Mouse (Mus musculus) megakaryocyte, adult 5-6 weeks (primary cell): ENCODE results near the gene Gcn1l1. TPM values are rescaled to one million over a fixed set of nuclear protein-coding genes. Genes with fewer than 3 reads are reported as not detected.

Experiments used
- ATAC-seq: 2 replicates; pipeline ENCODE4 v1.8.0; 2016; ENCODE audit warnings: mild to moderate bottlenecking, inconsistent platforms; ENCODE audit not compliant: poor library complexity, severe bottlenecking
- total RNA-seq, 2 experiments: library from RNA; stranded (forward) in 1 of 2; stranded (reverse) in 1 of 2; fragments of 153-499, 151-499 nt in 1 of 2; fragments of 221-1000, 200-1000 nt in 1 of 2; gene quantifications; 2 replicates each; pipeline versions ENCODE4 v1.2.3 to v1.2.4; 2015 to 2017

Gene Gcn1l1
- total RNA-seq, 2 experiments from 2014 or later: 9.0 to 13.2 TPM

DNA sequence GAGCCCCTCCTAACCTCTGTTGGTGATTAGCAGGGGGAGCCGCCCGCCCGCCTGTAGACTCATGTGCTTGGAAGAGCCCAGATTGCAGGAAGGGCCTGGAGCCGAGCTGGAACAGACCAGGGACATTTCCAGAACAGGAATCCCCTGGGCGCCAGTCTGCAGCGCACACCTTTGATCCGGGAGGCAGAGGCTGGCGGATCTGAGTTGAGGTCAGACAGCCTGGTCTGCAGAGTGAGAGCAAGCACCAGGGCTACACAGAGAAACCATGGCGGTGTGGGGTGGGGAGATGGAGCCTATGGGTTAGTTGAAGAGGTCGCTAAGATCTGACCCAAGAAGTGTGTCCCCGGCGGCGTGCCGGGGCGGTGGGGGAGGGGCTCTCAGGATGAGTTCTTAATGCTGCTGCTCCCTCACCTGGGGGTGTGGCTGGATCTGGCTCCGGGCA is 30.7 kb upstream of the Gcn1l1 start:
- ATAC-seq: no peak

DNA sequence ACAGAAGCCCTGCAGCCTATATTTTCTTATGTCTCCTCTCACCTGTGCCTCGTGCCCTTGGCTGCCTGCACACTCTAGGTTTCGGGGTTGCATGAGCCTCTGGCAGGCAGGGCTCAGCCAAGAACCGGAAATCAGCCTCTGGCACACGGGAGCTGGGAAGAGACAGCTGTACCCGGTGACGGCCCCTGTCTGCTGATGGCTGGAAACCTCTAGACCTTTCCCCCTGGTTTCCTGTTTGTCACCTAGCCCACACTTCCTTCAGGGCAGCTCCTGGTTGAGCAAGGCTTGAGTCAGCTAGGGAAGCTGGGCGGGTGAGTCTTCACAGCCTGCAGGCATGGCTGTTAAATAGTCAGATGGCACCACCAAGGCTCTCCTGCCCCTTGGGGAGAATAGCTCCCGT is 30.2 kb upstream of the Gcn1l1 start:
- ATAC-seq: peak; percentile 51

DNA sequence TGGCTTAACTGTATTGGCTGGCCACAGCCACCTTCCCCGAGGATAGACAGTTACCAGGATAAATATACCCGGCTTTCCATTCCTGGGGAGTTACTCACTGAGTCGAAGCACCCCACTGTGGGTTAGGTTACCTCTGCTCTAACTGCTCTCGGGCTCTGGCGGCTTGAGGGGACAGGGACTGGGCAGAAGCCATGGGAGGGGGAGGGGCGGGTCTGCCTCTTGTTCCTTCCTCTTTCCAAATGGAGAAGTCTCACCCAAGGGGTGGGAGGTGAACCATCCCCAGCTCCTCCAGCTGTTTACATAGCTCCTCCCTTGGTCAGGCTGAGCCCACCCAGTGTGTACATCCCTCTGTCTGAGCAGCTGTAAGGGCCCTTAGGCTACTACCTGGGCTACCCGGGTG is 29.4 kb upstream of the Gcn1l1 start:
- peak; percentile 57 for ATAC-seq

DNA sequence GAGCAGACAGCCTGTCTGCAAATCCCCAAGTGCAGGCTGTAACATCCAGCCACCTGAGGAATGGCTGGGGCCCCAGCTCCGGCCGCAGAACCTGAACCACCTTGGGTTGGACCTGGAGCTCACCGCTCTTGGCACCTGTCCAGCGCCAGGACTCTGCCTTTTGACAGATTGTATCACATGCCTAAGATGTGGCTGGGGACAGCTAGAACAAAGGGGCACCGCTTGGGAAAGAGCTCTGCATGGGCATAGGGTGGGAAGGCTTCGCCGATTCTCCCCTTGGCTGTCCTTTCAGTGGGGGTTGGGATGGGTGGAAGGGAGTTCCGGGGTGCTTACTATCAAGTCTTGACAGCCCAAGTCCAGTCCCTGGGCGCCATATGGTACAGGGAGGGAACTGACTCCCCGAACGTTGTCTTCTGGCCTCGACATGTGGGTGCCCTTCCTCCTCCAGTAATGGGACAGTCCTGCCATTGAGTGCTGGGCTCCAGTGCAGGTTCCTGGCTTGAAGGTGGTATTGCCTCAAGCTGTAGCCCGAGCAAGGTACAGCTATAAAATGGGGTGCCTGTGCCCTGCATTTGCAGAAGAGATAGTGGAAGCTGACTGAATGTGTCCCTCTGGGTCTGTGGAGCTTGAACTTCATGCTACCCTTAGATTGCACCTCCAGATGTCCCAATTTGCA is 26.9 kb upstream of the Gcn1l1 start:
- ATAC-seq: no peak

DNA sequence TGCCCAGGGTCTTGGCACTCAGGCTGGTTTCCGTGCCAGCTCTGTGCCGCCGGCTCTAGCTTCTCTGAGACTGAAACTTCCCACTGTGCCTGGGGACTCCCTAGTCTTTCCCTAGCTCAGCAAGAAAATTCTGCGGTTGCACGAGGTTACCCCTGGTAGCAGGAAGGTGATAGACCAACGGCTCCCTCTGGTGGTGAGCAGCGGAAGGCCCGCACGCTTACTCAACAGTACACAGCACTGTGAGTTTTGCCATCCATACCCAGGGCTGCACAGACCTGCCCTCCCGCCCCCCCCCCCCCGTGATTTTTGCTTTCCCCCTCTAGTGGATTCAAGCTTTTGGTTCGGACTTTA is 26.4 kb upstream of the Gcn1l1 start:
- peak; percentile 43 for ATAC-seq

DNA sequence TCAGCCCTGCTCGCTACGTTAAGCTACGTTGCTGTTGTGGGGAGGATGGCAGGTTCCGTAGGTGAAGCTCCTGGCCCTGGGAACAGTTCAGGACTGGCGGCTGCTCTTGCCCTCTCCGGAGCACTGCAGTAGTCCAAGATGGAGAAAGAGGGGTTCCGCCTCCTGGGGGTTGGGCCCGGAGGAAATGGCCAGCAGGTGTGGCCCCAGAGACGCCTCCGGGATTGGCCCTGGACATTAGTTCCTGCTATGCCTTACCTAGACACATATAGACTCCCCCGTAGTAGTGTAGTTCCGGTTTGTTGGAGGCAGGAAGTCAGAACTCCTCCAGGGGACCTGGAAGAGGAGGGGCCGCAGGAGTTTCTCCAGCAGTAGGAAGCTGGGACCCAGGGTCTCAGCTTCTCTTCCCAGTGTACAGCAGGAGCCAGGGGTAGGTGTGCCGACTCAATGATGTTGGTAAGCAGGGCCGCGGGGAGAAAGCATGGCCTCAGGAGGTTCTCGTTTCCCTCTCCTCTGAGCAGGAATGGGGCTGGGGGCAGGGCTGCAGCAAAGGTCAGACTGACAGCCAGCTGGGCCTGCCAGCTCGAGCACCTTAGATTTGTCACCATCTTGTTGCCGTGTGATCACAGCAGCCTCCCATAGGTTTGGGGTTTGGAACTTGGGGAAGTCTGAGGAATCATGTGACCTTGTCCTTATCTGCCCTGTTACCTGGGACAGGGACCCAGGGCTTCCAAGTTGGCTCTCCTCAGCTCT is 22.2 kb upstream of the Gcn1l1 start:
- peak; percentile 65 for ATAC-seq

DNA sequence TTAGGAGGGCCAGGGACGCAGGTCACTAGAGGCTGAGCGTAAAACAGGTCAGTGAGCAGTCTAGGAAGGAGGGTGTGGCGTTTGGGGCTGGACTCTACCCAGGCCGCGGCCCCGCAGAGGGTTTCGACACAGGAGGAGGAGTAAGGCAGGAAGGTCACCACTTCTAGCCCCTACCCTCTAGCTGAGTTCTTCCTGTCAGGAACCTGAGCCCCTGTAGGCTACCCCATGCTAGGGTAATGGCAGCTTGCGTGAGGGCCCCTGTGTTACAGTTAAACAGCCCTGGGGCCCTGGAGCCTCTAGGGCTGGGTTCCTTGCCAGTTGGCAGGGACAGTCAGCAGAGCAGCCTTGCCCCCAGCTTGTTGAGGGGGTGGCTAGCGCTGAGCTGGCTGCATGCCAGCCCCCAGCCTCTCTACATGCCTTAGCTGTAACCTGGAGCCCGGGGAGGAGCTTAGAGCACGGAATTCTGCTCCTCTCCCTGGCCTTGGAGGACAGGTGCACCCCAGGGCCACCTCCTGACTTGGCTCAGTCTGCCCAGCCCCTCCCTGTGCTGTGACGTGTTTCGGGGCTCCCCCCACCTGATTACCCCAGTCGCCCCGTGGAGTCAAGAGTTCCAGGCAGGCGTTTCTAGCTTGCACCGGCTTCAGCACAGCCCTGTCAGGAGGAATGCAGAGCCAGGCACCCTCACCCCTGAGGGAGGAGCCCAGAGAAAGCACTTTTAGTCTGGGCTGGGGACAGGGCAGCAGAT is 21.4 kb upstream of the Gcn1l1 start:
- peak; percentile 60 for ATAC-seq

DNA sequence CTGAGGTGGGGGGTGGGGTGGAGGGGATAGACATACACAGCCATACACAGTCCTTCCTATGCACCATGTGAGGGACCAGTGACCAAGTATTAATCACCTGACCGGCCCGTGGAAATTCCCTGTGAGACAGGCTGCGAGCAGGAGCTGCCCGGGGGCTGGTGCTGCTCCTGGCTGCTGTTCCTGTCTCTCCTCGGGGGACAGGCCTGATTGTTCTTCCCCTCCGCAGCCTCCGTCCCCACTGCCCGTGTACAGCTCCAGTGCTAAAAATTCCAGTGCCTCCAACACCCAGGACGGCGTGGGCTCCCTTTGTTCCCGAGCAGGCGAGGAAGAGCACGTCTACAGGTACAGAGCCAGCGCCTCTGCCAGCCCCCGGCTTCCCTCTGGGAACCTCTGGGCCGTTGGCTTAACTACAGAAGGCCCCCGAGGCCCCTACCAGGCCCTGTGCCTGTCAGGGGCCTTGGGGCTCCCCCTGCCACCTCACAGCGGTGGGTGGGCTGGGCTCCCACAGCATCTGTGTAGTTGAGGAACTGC is 20.3 kb upstream of the Gcn1l1 start:
- ATAC-seq: no peak

DNA sequence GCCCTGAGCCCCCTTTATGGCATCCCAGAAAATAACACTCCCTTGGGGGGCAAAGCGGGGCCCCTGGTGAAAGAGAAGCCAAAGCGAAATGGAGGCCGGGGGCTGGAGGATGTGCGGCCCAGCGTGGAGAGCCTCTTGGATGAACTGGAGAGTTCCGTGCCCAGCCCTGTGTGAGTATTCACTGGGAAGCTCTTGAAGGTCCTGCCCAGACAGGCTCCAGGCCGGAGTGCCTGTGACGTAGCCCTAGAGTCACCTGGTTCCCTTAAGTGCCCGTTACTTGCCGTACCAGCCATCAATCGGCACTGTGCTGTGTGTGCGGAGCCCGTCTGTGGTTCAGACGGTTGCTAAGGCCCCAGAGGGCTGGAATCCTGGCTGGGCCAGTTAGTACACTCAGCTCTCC is 19.4 kb upstream of the Gcn1l1 start:
- ATAC-seq: no peak

DNA sequence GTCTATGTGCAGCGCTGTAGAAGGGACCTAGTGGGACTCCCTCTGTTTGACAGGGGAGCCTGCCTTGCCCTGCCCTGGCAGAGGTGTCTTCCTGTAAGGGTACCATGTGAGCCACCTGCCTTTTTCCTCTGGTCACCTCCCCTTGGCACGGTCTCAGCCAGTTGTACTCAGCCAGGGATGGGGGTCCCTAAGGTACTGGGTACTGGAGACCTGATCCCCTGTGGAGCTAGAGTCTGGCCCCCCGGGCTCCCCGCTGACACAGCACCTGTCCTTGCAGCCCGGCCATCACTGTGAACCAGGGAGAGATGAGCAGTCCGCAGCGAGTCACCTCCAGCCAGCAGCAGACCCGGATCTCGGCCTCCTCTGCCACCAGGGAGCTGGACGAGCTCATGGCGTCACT is 18.5 kb upstream of the Gcn1l1 start:
- ATAC-seq: no peak

DNA sequence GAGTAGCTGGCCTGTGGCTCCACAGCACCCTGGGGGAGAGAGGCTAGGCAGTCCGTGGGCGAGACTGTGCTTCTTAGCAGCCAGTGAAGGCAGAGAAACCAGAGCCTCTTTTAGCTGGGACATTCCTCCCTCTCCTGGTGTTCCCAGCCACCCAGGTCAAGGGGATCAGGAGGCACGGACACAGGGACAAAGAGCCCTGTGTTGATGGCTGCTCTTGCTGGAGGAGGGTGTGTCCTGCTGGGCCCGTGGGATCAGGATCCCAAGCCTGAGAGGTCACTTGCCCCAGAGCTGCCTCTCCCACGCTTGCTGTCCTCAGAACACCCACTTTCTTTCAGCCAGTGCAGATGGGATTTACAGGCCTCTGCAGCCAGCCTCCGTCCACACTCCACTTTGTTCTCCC is 18.0 kb upstream of the Gcn1l1 start:
- no peak for ATAC-seq

DNA sequence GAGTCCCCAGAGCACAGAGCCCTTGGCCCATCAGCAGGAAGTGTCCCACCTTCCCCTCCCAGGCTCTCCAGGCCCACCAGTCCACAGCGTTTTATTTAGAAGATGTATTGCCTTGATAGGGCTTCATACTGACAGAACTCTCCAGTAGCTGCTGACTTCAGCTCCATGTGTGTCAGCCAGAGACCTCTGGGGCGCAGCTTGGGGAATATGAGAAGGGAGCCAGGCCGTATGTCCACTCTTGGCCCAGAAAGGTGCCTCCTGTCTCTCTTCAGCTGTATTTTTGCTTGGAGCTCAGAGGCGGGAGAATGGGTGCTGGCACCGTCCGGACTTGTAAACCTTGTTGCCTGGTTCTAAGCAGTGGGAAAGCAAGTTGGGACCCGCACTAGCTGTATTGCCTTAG is 17.6 kb upstream of the Gcn1l1 start:
- ATAC-seq: no peak

DNA sequence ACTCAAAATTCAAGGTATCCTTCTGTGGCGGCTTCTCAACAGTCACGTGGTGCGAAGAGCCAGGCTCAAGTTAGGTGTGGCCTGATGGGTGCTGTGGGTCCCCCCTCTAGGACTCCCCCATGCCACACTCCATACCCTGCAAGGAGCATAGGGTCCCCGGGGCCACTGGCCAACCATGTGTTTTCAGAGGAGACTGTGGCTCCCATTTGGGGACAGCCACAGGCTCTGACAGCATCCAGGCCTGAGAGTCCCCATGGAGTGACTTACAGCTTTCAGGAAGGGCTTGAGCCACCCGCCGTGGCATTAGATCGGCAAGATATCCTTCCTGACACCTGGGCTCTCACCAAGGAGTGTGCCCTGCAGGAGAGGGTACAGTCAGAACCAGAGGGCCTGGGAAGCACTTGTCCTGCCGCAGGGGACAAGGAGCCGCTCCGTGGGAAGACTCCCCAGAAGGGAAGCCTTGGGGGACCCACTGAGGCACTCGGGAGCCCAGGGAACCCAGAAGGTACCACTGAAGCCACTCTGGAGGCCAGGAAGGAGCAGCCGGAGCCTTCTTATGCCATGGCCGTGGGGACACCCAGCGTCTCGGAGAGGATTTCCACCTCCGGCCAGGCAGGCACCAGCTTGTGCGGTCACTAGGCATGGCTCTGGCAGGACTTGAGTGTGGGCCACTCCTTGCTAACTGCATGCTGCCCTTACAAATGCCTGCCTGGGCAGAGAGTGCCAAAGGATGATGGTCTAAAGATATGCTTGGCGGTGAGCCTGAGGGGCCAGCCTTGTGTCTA is 16.4 kb upstream of the Gcn1l1 start:
- no peak for ATAC-seq

DNA sequence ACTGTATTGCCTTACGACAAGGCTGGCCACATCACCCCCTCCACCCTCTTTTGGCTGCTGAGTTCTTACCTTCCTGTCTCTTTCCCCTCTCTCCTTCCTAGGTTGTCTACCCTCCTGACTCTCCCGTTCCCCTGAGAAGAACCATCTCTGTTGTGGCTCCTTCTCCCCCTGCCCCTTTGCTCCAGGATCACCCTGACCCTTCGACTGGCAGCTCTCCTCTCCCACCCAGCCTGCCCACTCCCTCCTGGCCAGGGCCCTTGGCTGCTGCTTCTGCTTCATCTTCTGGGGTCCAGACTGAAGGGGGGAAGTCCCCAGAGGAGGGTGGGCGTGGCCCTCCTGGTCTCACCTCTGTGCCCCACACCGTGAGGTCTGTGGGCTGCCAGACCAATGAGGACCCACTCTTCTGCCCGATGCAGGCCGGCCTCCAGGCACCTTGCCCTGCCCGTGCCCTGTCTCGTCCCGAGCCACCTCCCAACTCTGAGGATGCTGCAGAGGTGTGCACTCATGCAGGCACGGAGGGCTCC is 14.5 kb upstream of the Gcn1l1 start:
- no peak for ATAC-seq

DNA sequence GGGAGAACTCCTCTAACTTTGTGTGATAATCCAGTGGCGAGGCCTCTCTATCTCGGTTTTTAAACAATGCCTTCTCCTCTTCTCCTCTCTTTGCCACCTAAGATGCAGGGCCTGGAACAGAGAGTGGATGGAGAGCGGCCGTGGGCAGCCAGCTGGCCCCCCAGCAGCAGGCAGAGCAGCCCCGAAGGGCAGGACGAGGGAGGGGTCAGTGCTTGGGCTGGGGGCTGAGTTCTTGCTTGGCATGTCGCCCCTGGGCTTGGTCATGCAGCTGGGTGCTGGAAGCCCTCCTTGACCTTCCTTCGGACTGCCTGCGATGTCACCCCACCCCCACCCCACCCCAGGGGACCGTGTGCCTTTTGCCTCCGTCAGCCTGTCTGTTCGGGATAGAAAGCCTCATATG is 13.7 kb upstream of the Gcn1l1 start:
- ATAC-seq: no peak

DNA sequence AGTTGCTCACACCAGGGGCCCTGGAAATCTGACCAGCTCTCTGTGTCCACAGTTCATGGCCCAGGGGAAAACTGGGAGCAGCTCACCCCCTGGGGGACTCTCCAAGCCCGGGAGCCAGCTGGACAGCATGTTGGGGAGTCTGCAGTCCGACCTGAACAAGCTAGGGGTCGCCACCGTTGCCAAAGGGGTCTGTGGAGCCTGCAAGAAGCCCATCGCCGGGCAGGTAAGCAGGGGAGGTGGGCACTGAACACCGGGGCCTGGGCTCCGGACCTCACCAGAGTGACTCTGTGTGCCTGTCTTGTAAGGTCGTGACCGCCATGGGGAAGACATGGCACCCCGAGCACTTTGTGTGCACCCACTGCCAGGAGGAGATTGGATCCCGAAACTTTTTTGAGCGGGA is 13.3 kb upstream of the Gcn1l1 start:
- ATAC-seq: no peak

DNA sequence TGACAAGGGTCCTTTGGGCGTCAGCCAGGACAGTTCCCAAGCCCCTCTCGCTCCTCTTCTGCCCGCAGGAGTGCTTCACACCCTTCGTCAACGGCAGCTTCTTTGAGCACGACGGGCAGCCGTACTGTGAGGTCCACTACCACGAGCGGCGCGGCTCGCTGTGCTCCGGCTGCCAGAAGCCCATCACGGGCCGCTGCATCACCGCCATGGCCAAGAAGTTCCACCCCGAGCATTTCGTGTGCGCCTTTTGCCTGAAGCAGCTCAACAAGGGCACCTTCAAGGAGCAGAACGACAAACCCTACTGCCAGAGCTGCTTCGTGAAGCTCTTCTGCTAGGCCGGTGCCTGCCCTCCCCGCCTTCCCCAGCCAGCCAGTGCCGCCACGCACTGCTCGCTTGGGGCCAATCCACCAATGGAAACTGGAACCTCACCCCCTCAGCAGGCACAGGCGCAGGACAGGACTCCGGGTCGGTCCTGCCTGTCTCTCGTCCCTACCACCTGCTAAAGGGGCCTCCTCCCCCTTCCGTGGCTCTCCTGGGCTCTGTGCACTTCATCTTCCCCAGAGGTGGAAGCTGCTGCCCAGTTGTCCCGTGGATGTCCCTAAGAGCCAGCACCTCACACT is 11.1 kb upstream of the Gcn1l1 start:
- ATAC-seq: no peak

DNA sequence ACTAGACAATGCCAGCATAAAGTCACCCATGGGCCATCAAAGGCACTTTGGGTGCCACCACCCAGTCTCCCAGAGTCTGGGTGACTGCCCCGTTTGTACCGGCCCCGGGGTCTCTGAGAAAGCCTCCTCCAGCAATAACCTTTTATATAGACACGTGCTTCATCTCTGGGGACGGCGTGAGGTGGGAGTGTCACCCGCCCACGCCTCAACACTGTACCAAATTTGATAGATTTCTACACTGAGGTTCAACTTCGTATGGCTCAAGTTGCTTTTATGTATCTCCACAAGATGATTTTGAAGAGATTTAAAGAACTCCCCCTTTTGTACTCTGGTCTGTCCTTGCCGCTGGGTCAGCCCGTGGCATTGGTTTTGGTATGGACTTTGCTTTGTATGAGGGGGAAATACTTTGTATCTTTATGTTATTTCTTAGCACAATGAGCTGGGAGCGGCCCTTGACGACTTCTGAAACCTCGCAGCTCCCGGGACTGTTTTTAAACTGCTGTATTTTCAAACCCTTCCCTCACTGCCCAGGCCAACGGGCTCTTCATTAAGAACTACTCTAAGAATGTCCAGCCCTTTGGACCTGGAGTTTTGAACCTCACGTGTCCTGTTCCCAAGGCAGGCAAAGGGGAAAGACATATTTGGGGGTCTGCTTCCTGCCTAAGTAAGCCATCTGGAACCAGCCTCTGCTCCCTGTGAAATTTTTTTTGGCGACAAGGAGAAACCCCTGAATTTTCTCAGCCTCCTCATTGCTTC is 10.3 kb upstream of the Gcn1l1 start:
- no peak for ATAC-seq

DNA sequence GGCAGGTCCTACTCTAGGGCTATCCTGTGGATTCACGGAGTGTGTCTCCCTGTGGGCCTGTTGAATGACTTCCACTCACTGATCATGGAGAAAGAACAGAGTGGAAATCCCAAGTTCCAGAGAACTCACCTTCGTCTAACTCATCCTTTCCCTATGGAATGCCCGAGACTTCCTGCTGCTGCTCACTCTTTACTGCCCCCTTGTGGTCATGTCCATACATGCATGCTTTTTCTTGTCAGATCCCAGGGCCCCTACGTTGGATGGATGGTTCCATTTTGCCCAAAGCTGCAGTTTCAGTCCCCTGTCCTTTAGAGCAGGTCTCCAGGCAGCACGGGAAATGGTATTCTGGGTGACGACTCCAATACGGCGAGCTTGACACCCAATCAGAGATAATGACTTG is 8.8 kb upstream of the Gcn1l1 start:
- peak; percentile 30 for ATAC-seq
